Mouse (Mus musculus) heart, postnatal 25 days (tissue): ENCODE results near the gene Tex101. TPM values are rescaled to one million over a fixed set of nuclear protein-coding genes. Genes with fewer than 3 reads are reported as not detected.
"Not testable (repeated sequence)": the region's sequence is repeated elsewhere in the genome, so short reads cannot be mapped to it uniquely, and the experiment has no call there.

Experiments used
- DNase-seq: peaks from one replicate; pipeline ENCODE4 v3.0.0; 2022; ENCODE audit warnings: low spot score
- intact Hi-C: fragments of 180-260 bp; cut with DNase I; formaldehyde crosslinking; loops from one replicate; pipeline ENCODE4 v1.15.1; 2025
- total RNA-seq, 2 experiments: library from RNA; stranded (reverse); gene quantifications; 2 replicates each; pipeline ENCODE4 v1.2.3; 2021

The Tex101 gene
- total RNA-seq, 2 experiments from 2014 or later: not detected

- intact Hi-C loops: no loop called here
- no peak for DNase-seq
These were observed 38.2 kb downstream of the Tex101 start for GRCm38 (mm10) chr7:24638026-24638856.

DNA sequence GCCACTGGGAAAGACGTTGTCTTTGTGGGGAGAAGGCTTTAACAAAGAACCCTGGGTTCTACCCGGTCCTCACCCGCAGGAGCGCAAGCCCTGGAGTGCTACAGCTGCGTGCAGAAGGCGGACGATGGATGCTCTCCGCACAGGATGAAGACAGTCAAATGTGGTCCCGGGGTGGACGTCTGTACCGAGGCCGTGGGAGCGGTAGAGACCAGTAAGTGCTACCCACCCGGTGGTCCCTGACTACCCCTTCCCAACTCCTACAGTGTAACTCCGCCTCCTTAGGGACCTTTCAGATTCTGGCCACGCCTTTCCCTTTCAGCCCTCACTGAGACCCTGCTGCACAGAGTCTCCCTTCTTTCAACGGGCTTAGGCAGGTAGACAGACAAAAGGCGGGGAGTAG, 39.4 kb downstream of the Tex101 start:
- no peak for DNase-seq
- intact Hi-C loops: no loop called here

DNA sequence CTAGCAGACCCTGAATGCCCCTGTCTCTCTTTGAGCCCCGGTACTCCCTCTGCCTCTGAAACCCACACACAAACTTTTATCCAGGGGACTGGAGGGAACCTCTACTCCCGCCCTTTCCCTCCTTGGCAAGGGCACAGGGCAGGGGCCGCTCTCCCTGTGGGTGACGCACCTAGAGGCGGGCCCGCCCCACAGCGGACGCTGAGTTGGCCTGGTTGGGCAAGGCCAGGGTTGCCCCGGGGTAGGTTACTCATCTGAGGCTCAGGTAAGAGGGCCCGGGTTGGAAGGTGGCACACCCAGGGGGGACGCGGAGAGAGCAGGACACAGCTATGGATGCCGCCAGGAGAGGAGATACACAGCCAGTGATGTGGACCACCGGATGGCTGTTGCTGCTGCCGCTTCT, 40.2 kb downstream of the Tex101 start, which contains the start of gene Lypd3:
Gene Lypd3, plus strand, starts transcription at position 287 of the 400 bp plus-strand sequence.
- DNase-seq: no peak
- intact Hi-C loops: no loop called here

- DNase-seq: no peak
- intact Hi-C loops: no loop called here
These were observed 46.2 kb downstream of the Tex101 start for GRCm38 (mm10) chr7:24630116-24630880.

DNA sequence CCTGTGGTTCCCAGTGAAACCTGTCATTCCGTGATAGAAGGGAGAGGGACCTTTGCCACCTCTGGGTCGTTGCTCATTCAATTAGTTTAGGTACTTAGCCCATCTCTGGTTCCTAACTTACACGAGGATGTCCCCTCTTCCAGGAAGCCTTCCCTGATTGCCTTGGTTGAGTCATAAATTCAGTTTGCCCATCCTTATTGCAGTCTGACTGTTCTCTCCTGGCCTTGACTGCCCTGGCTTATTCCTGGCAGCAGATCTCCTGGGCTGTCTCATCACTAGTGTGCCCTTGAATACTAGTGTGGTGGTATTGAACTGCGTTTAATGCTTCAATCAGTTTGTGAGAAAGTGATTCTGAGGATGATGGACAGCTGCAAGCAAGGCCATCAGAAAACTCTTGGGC, 46.8 kb downstream of the Tex101 start:
- intact Hi-C loops: no loop called here
- no peak for DNase-seq

GRCm38 (mm10) chr7:24628685-24629610, 47.5 kb downstream of the Tex101 start:
- peak; percentile 68 for DNase-seq
- intact Hi-C loops: no loop called here

- intact Hi-C loops: no loop called here
- DNase-seq: no peak
These were observed 53.5 kb downstream of the Tex101 start for GRCm38 (mm10) chr7:24622967-24623366.

- intact Hi-C loops: no loop called here
- DNase-seq: no peak
These were observed 55.3 kb downstream of the Tex101 start for GRCm38 (mm10) chr7:24621193-24621592.

GRCm38 (mm10) chr7:24619671-24620397, 56.6 kb downstream of the Tex101 start:
- intact Hi-C loops: no loop called here
- no peak for DNase-seq

DNA sequence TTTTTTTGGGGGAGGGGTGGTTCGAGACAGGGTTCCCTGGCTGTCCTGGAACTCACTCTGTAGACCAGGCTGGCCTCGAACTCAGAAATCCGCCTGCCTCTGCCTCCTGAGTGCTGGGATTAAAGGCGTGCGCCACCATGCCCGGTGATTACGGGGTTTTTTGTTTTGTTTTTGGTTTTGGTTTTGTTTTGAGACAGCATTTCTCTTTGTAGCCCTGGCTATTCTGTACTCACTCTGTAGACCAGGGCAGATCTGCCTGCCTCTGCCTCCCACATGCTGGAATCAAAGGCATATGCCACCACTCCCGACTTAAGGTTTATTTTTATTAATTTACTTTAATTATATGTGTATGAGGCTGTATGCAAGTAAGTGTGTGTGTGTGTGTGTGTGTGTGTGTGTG, 58.1 kb downstream of the Tex101 start:
- DNase-seq, intact Hi-C loops: not testable (repeated sequence)

Other genes starting within 250 kb of the Tex101 start
- not detected for gene Irgc1, start 224.4 kb downstream of the Tex101 start, total RNA-seq
- gene Plaur, start 214.2 kb downstream of the Tex101 start, total RNA-seq: 1 to 10 TPM; 2.1 to 2.2 TPM
- gene Cadm4, start 194.7 kb downstream of the Tex101 start, total RNA-seq: 10 to 100 TPM; 13.1 to 13.9 TPM
- gene Zfp428, start 169.7 kb downstream of the Tex101 start, total RNA-seq: 10 to 100 TPM; 15.1 to 15.6 TPM
- gene AC161166.1, start 164.2 kb downstream of the Tex101 start, total RNA-seq: not detected
- 10 to 100 TPM; 15.7 to 18.2 TPM for gene Irgq, start 146.0 kb downstream of the Tex101 start, total RNA-seq
- gene Pinlyp, start 130.6 kb downstream of the Tex101 start, total RNA-seq: not detected
- gene Xrcc1, start 130.4 kb downstream of the Tex101 start, total RNA-seq: 10 to 100 TPM; 27.8 to 27.9 TPM
- gene Ethe1, start 89.1 kb downstream of the Tex101 start, total RNA-seq: 10 to 100 TPM; 44.6 to 49.1 TPM
- under 1 TPM; 0.08 to 0.17 TPM for gene Zfp575, start 89.0 kb downstream of the Tex101 start, total RNA-seq
- gene Phldb3, start 65.9 kb downstream of the Tex101 start, total RNA-seq: under 1 TPM; 0.50 to 0.57 TPM
- not detected for gene Lypd3, start 40.1 kb downstream of the Tex101 start, total RNA-seq
- gene BC049730, start 32.6 kb upstream of the Tex101 start, total RNA-seq: not detected
- not detected for gene Gm4763, start 50.2 kb upstream of the Tex101 start, total RNA-seq
- under 1 TPM in 1 of 2 experiments, not detected in 1; 0.08 TPM for gene Cd177, start 83.6 kb upstream of the Tex101 start, total RNA-seq
- not detected for gene Ceacam10, start 100.5 kb upstream of the Tex101 start, total RNA-seq
- gene Gm9844, start 185.5 kb upstream of the Tex101 start, total RNA-seq: not detected
- not detected for gene Lypd4, start 193.3 kb upstream of the Tex101 start, total RNA-seq
- not detected for gene Dmrtc2, start 193.4 kb upstream of the Tex101 start, total RNA-seq
- 100 to 1,000 TPM; 493 to 532 TPM for gene Rps19, start 207.7 kb upstream of the Tex101 start, total RNA-seq
- 1 to 10 TPM in 1 of 2 experiments, under 1 TPM in 1; 0.96 to 2.0 TPM for gene Cd79a, start 220.7 kb upstream of the Tex101 start, total RNA-seq
- 10 to 100 TPM; 47.8 to 51.8 TPM for gene Arhgef1, start 226.2 kb upstream of the Tex101 start, total RNA-seq